Mouse (Mus musculus): Measurements from ENCODE around the gene Rbfox3. TPM values are rescaled to one million over a fixed set of nuclear protein-coding genes. Genes with fewer than 3 reads are reported as not detected.

The Rbfox3 gene
- polyA plus RNA-seq, 1 experiment from 2014 or later, result 0.97 TPM

DNA sequence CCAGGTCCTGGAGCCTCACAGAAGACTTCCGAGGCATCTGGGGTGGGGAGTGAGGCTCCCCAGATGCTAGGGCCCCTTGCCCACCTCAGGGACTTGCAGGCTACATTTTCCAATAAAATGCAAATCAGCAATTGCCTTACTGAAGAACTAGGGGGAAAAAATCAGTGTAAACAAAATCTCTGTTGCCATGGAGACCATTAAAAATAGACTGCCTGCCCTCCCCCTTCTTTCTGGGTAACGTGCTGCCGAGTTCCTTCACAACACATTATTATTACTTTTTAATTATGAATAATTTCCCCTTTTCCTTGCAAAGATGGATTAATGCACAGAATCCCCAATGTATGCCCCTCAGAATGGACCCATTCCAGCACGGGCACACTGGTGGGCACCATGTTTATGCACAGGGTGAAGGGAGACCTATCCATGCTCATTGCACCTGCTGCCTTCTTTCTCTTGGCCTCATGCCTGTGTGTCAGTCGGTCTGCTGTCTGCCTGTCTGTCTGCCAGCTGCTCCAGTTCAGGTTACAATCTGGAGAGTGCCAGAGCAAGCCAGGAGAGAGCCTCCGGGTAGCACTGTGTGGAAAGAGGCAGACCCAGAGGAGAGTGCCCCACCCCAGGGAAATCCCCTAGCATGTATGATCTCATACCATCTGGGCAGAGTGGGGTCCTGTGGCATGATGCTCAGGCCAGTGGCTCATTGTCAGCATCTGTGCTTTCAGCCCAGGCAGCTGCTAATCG lies 159.3 kb downstream of the Rbfox3 start:
- 43% methylated on average over 7 of the region's 7 CpGs for WGBS
- H3K9ac ChIP-seq (replicated peaks; ENCODE audit: low read depth), result no peak overlapping the region

DNA sequence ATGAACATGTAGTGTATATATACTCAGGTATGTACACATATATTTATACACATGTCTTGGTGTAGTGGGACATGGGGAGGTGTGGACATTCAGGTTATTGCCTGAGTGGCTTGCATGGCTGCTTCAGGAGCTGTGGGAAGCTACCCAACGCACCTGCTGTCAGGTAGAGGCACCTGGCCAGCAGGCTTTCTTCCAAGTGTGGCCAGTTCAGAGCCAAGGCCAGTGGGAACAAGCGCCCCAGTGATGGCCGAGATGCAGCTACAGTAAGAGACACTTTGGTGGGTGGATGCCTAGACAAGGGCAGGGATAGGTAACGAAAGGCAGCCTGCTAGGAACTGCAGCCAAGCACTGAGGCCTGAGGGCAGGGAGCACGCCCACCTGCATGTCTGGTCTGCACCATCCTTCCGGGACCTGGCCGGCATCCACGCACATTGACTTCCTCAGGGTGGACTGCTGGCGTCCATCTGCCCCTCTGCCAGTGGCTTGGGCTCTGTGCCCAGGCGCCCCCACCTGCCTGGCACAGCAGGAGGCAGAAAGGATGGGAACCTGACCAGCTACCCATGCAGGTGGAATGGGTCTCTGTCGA lies 160.6 kb downstream of the Rbfox3 start:
- WGBS, result 71% methylated on average over 11 of the region's 11 CpGs
- H3K4me1 ChIP-seq (ENCODE audit: insufficient read depth, low read depth, low read length), result no peaks in the 10 kb centered on the region
- DNase-seq (ENCODE audit: low spot score) (no peak), ATAC-seq (no peak)
- no peaks in the 10 kb centered on the region for H3K36me3 ChIP-seq (ENCODE audit: insufficient read depth, low read length)
- no peak overlapping the region for H3K4me2 ChIP-seq (replicated peaks; ENCODE audit: low read depth, low read length)
- H3K27me3 ChIP-seq (replicated peaks; ENCODE audit: insufficient read depth, low read length), result no peaks in the 10 kb centered on the region
- no peak overlapping the region for H3K9ac ChIP-seq (replicated peaks; ENCODE audit: low read depth)
- no peak for TF ChIP-seq CTCF (IDR thresholded peaks at IDR 0.05)
- no peak for TF ChIP-seq EP300 (IDR thresholded peaks at IDR 0.05)
- H3K9me3 ChIP-seq (ENCODE audit: low read length), result no peaks in the 10 kb centered on the region
- no peak overlapping the region for H3K27ac ChIP-seq (ENCODE audit: low read length)
- no peak overlapping the region for H3K4me3 ChIP-seq (ENCODE audit: low read depth, low read length)

More for the DNA sequence above, 159.3 kb downstream of the Rbfox3 start:
- ATAC-seq, result no peak
- no peaks in the 10 kb centered on the region for H3K9me3 ChIP-seq (ENCODE audit: low read length)
- H3K4me2 ChIP-seq (replicated peaks; ENCODE audit: low read depth, low read length), result no peak overlapping the region
- no peaks in the 10 kb centered on the region for H3K4me1 ChIP-seq (ENCODE audit: insufficient read depth, low read depth, low read length)
- TF ChIP-seq EP300 (IDR thresholded peaks at IDR 0.05) (no peak), CTCF (IDR thresholded peaks at IDR 0.05) (no peak)
- H3K4me3 ChIP-seq (ENCODE audit: low read depth, low read length), result no peak overlapping the region
- no peaks in the 10 kb centered on the region for H3K27me3 ChIP-seq (replicated peaks; ENCODE audit: insufficient read depth, low read length)
- no peaks in the 10 kb centered on the region for H3K36me3 ChIP-seq (ENCODE audit: insufficient read depth, low read length)
- DNase-seq (ENCODE audit: low spot score), result no peak
- H3K27ac ChIP-seq (ENCODE audit: low read length), result no peak overlapping the region

DNA sequence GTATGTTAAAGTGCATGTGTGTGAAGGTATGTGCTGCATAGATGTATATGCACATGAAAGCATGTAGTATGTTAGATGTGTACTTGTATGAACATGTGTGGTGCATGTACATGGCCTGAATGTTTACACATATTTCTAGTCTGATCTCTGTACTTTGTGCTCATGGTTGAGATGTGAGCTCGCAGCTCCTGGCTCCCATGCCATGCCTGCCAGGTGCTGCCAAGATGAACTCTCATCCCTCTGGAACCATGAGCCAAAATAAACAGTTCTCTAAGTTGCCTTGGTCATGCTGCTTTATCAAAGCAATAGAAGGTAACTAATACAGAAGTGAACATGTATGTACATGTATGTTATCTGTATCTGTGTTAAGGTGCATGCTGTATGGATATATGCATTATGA lies 161.9 kb downstream of the Rbfox3 start:
- Histone ChIP-seq H3K9ac (replicated peaks; ENCODE audit: low read depth) (no peak overlapping the region), H3K27ac (ENCODE audit: low read length) (no peak overlapping the region), H3K27me3 (replicated peaks; ENCODE audit: insufficient read depth, low read length) (no peaks in the 10 kb centered on the region), H3K4me2 (replicated peaks; ENCODE audit: low read depth, low read length) (no peak overlapping the region), H3K4me3 (ENCODE audit: low read depth, low read length) (no peak overlapping the region), H3K9me3 (ENCODE audit: low read length) (no peaks in the 10 kb centered on the region), H3K36me3 (ENCODE audit: insufficient read depth, low read length) (no peaks in the 10 kb centered on the region), H3K4me1 (ENCODE audit: insufficient read depth, low read depth, low read length) (no peaks in the 10 kb centered on the region)
- no peak for ATAC-seq
- 67% methylated on average over 1 of the region's 1 CpGs for WGBS
- DNase-seq (ENCODE audit: low spot score), result no peak
- TF ChIP-seq CTCF (IDR thresholded peaks at IDR 0.05) (no peak), EP300 (IDR thresholded peaks at IDR 0.05) (no peak)

DNA sequence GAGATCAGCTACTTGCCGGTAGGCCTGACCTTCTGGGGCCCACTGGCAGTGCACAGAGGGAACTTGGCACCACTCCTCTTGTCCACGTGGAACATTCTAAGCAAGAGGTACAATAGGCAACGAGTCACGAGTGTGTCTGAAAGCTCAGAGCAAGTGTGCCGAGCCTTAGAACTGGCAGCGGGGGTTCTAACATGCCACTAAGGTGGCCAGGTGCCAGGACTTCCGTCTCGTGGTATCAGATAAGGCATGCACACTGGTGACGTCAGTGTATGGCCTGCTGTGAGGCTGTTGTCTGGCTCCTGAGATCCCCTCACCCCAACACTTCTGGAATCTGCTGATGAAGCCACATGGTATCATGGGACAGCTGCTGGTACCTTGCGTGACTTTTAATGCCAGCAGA lies 162.8 kb downstream of the Rbfox3 start:
- no peak for DNase-seq (ENCODE audit: low spot score)

DNA sequence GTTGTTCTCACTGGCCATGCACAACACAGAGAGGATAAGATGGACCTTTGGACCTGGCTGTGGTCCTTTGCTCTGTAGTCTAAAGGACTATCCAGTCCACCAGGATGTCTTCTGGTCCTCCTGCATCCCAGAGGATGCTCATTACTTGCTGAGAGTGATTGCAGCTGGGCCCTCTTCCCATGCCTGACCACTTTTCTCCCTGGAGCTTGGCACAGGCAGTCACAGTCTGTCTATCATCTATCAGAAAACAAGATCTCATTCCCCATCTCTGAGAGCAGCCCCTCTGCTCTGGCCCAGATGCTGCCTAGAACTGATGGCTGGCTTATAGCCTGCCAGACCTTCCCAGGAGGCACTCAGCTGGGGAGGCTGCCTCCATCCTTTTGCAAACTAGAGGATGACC lies 166.1 kb downstream of the Rbfox3 start:
- no peaks in the 10 kb centered on the region for H3K36me3 ChIP-seq (ENCODE audit: insufficient read depth, low read length)
- no peaks in the 10 kb centered on the region for H3K9me3 ChIP-seq (ENCODE audit: low read length)
- 0 out of 2 replicates have a peak, but pooled peaks cover 2% of the 10 kb centered on the region for H3K27me3 ChIP-seq (replicated peaks; ENCODE audit: insufficient read depth, low read length)
- H3K4me1 ChIP-seq (ENCODE audit: insufficient read depth, low read depth, low read length), result no peaks in the 10 kb centered on the region
- H3K4me2 ChIP-seq (replicated peaks; ENCODE audit: low read depth, low read length), result no peak overlapping the region
- DNase-seq (ENCODE audit: low spot score) (no peak), ATAC-seq (no peak)
- H3K27ac ChIP-seq (ENCODE audit: low read length), result no peak overlapping the region
- no peak overlapping the region for H3K4me3 ChIP-seq (ENCODE audit: low read depth, low read length)
- H3K9ac ChIP-seq (replicated peaks; ENCODE audit: low read depth), result no peak overlapping the region
- TF ChIP-seq EP300 (IDR thresholded peaks at IDR 0.05), result no peak
- no peak for TF ChIP-seq CTCF (IDR thresholded peaks at IDR 0.05)

More for the DNA sequence above, 162.8 kb downstream of the Rbfox3 start:
- Histone ChIP-seq H3K27ac (ENCODE audit: low read length) (no peak overlapping the region), H3K4me2 (replicated peaks; ENCODE audit: low read depth, low read length) (no peak overlapping the region), H3K4me3 (ENCODE audit: low read depth, low read length) (no peak overlapping the region), H3K4me1 (ENCODE audit: insufficient read depth, low read depth, low read length) (no peaks in the 10 kb centered on the region), H3K36me3 (ENCODE audit: insufficient read depth, low read length) (no peaks in the 10 kb centered on the region), H3K9me3 (ENCODE audit: low read length) (no peaks in the 10 kb centered on the region), H3K27me3 (replicated peaks; ENCODE audit: insufficient read depth, low read length) (no peaks in the 10 kb centered on the region), H3K9ac (replicated peaks; ENCODE audit: low read depth) (no peak overlapping the region)
- TF ChIP-seq EP300 (IDR thresholded peaks at IDR 0.05) (no peak), CTCF (IDR thresholded peaks at IDR 0.05) (no peak)
- ATAC-seq, result no peak
- 29% methylated on average over 10 of the region's 10 CpGs for WGBS

DNA sequence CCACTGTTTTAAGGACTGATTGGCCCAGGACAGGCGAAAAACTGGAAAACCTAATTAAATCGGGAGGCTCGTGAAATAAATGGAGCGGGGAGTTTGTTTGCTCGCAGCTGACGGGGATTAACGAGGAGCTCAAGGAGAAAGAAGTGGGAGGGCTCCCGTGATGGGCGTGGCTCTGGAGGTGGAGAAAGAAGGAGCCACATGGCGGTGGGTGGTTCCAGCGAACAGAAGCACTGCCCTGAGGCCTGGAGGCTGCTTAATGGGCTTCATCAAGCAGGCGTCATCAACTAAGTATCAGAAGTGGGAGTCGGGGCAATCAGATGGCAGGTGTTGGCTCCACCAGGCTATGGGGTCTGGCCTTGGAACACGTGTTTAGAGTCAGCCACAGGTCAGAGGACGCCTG lies 166.6 kb downstream of the Rbfox3 start:
- H3K9me3 ChIP-seq (ENCODE audit: low read length), result no peaks in the 10 kb centered on the region
- no peak overlapping the region for H3K27ac ChIP-seq (ENCODE audit: low read length)
- no peaks in the 10 kb centered on the region for H3K36me3 ChIP-seq (ENCODE audit: insufficient read depth, low read length)
- peak overlapping the region; percentile 22 for H3K4me3 ChIP-seq (ENCODE audit: low read depth, low read length)
- ATAC-seq (no peak), DNase-seq (ENCODE audit: low spot score) (peak; percentile 59)
- H3K9ac ChIP-seq (replicated peaks; ENCODE audit: low read depth), result no peak overlapping the region
- H3K4me1 ChIP-seq (ENCODE audit: insufficient read depth, low read depth, low read length), result no peaks in the 10 kb centered on the region
- peak overlapping the region; percentile 45 for H3K4me2 ChIP-seq (replicated peaks; ENCODE audit: low read depth, low read length)
- 2% methylated on average over 15 of the region's 15 CpGs for WGBS
- 0 out of 2 replicates have a peak, but pooled peaks cover 2% of the 10 kb centered on the region for H3K27me3 ChIP-seq (replicated peaks; ENCODE audit: insufficient read depth, low read length)
- no peak for TF ChIP-seq EP300 (IDR thresholded peaks at IDR 0.05)
- TF ChIP-seq CTCF (IDR thresholded peaks at IDR 0.05), result no peak

Measured in lung, postnatal 0 days (tissue).